Mouse (Mus musculus): ENCODE data around the gene Ephx1. TPM values are rescaled to one million over a fixed set of nuclear protein-coding genes. Genes with fewer than 3 reads are reported as not detected.
A peak's percentile ranks its signal among the peaks of the same experiment; 100 is the strongest.
"Not testable (repeated sequence)": the region's sequence is repeated elsewhere in the genome, so short reads cannot be mapped to it uniquely, and the experiment has no call there.

The Ephx1 gene
- polyA plus RNA-seq, 1 experiment = 16.9 TPM

GRCm38 (mm10) chr1:180986701-180987100 lies 34.0 kb downstream of the Ephx1 start:
- Histone ChIP-seq H3K9me3 (replicated peaks; ENCODE audit: control insufficient read depth, insufficient read depth, low read length, poor library complexity, severe bottlenecking) (no peaks in the 10 kb centered on the region), H3K36me3 (ENCODE audit: control insufficient read depth, insufficient read depth, low read length, poor library complexity, severe bottlenecking) (no peaks in the 10 kb centered on the region), H3K4me3 (ENCODE audit: low read depth, low read length) (no peak overlapping the region), H3K4me1 (ENCODE audit: control insufficient read depth, insufficient read depth, low read length) (no peaks in the 10 kb centered on the region), H3K27me3 (ENCODE audit: control insufficient read depth, insufficient read depth, low read length, poor library complexity, severe bottlenecking) (no peaks in the 10 kb centered on the region), H3K27ac (ENCODE audit: insufficient read depth, low read length) (no peak overlapping the region), H3K9ac (ENCODE audit: low read depth, poor library complexity, severe bottlenecking) (no peak overlapping the region)
- peak; percentile 27 for TF ChIP-seq CTCF (IDR thresholded peaks at IDR 0.05; ENCODE audit: low read depth, low read length)
- no peak for TF ChIP-seq EP300 (IDR thresholded peaks at IDR 0.05; ENCODE audit: insufficient read depth, low read depth, low read length)
- no peak for TF ChIP-seq POLR2A (IDR thresholded peaks at IDR 0.05; ENCODE audit: insufficient read depth, low read length)

GRCm38 (mm10) chr1:180981298-180982046 lies 39.2 kb downstream of the Ephx1 start:
- not testable (repeated sequence) for H3K4me3 ChIP-seq (ENCODE audit: low read depth, low read length); H3K4me1 ChIP-seq (ENCODE audit: control insufficient read depth, insufficient read depth, low read length); H3K9me3 ChIP-seq (replicated peaks; ENCODE audit: control insufficient read depth, insufficient read depth, low read length, poor library complexity, severe bottlenecking); H3K9ac ChIP-seq (ENCODE audit: low read depth, poor library complexity, severe bottlenecking); H3K36me3 ChIP-seq (ENCODE audit: control insufficient read depth, insufficient read depth, low read length, poor library complexity, severe bottlenecking); H3K27me3 ChIP-seq (ENCODE audit: control insufficient read depth, insufficient read depth, low read length, poor library complexity, severe bottlenecking)
- 0 out of 2 replicates have a peak overlapping the region, but pooled peaks have one; percentile 64 for H3K27ac ChIP-seq (ENCODE audit: insufficient read depth, low read length)
- peak; percentile 71; the same call in 1 of the 2 replicates for TF ChIP-seq EP300 (IDR thresholded peaks at IDR 0.05; ENCODE audit: insufficient read depth, low read depth, low read length)

GRCm38 (mm10) chr1:180980464-180980863 lies 40.2 kb downstream of the Ephx1 start:
- peak overlapping the region; percentile 7; the same call in 1 of the 2 replicates for H3K9ac ChIP-seq (ENCODE audit: low read depth, poor library complexity, severe bottlenecking)
- TF ChIP-seq POLR2A (IDR thresholded peaks at IDR 0.05; ENCODE audit: insufficient read depth, low read length) (no peak), CTCF (IDR thresholded peaks at IDR 0.05; ENCODE audit: low read depth, low read length) (peak; percentile 33)
- H3K9me3 ChIP-seq (replicated peaks; ENCODE audit: control insufficient read depth, insufficient read depth, low read length, poor library complexity, severe bottlenecking) = no peaks in the 10 kb centered on the region

GRCm38 (mm10) chr1:180979484-180980251 lies 41.0 kb downstream of the Ephx1 start:
- TF ChIP-seq POLR2A (IDR thresholded peaks at IDR 0.05; ENCODE audit: insufficient read depth, low read length) = no peak
- TF ChIP-seq CTCF (IDR thresholded peaks at IDR 0.05; ENCODE audit: low read depth, low read length) = no peak
- TF ChIP-seq EP300 (IDR thresholded peaks at IDR 0.05; ENCODE audit: insufficient read depth, low read depth, low read length) = peak; percentile 89
- peak overlapping the region; percentile 64 for H3K27ac ChIP-seq (ENCODE audit: insufficient read depth, low read length)
- H3K9ac ChIP-seq (ENCODE audit: low read depth, poor library complexity, severe bottlenecking) = peak overlapping the region; percentile 7; the same call in 1 of the 2 replicates
- no peak overlapping the region for H3K4me3 ChIP-seq (ENCODE audit: low read depth, low read length)
- no peaks in the 10 kb centered on the region for H3K9me3 ChIP-seq (replicated peaks; ENCODE audit: control insufficient read depth, insufficient read depth, low read length, poor library complexity, severe bottlenecking)
- no peaks in the 10 kb centered on the region for H3K36me3 ChIP-seq (ENCODE audit: control insufficient read depth, insufficient read depth, low read length, poor library complexity, severe bottlenecking)
- no peaks in the 10 kb centered on the region for H3K27me3 ChIP-seq (ENCODE audit: control insufficient read depth, insufficient read depth, low read length, poor library complexity, severe bottlenecking)
- H3K4me1 ChIP-seq (ENCODE audit: control insufficient read depth, insufficient read depth, low read length) = peaks cover 2% of the 10 kb centered on the region

More at GRCm38 (mm10) chr1:180980464-180980863, 40.2 kb downstream of the Ephx1 start:
- peaks cover 2% of the 10 kb centered on the region for H3K4me1 ChIP-seq (ENCODE audit: control insufficient read depth, insufficient read depth, low read length)
- H3K27ac ChIP-seq (ENCODE audit: insufficient read depth, low read length) = peak overlapping the region; percentile 64
- no peak overlapping the region for H3K4me3 ChIP-seq (ENCODE audit: low read depth, low read length)
- no peaks in the 10 kb centered on the region for H3K27me3 ChIP-seq (ENCODE audit: control insufficient read depth, insufficient read depth, low read length, poor library complexity, severe bottlenecking)
- H3K36me3 ChIP-seq (ENCODE audit: control insufficient read depth, insufficient read depth, low read length, poor library complexity, severe bottlenecking) = no peaks in the 10 kb centered on the region

GRCm38 (mm10) chr1:180976110-180976679 lies 44.5 kb downstream of the Ephx1 start:
- no peak overlapping the region for H3K27ac ChIP-seq (ENCODE audit: insufficient read depth, low read length)
- TF ChIP-seq CTCF (IDR thresholded peaks at IDR 0.05; ENCODE audit: low read depth, low read length) = peak; percentile 98
- no peak for TF ChIP-seq POLR2A (IDR thresholded peaks at IDR 0.05; ENCODE audit: insufficient read depth, low read length)
- no peak for TF ChIP-seq EP300 (IDR thresholded peaks at IDR 0.05; ENCODE audit: insufficient read depth, low read depth, low read length)
- no peaks in the 10 kb centered on the region for H3K27me3 ChIP-seq (ENCODE audit: control insufficient read depth, insufficient read depth, low read length, poor library complexity, severe bottlenecking)
- H3K4me3 ChIP-seq (ENCODE audit: low read depth, low read length) = no peak overlapping the region
- H3K36me3 ChIP-seq (ENCODE audit: control insufficient read depth, insufficient read depth, low read length, poor library complexity, severe bottlenecking) = no peaks in the 10 kb centered on the region
- peaks cover 5% of the 10 kb centered on the region for H3K4me1 ChIP-seq (ENCODE audit: control insufficient read depth, insufficient read depth, low read length)
- no peaks in the 10 kb centered on the region for H3K9me3 ChIP-seq (replicated peaks; ENCODE audit: control insufficient read depth, insufficient read depth, low read length, poor library complexity, severe bottlenecking)
- H3K9ac ChIP-seq (ENCODE audit: low read depth, poor library complexity, severe bottlenecking) = no peak overlapping the region
